ENCODE assay signal across 16 mouse cellular contexts in the genomic region with DNA sequence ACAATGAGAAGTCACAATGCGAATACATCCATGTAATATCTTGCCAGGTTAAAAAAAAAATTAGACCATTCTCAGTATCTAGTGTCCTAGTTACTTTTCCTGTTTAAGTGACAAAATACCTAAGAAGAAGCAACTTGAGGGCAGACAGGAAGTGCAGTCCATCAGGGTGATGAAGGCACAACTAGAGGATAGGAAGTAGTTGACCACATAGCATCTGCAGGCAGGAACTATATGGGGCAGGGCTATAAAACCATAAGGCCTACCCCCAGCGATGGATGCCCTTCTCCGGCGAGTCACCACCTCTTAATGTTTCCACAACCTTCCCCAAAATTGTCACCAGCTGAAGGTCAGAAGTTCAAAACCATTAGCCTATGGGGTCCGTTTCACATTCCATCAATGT.
"Had no signal": no experiment of that assay in that cellular context is flagged by ENCODE, and none has a peak within 500 bp of the region (broad histone marks: within the 10 kb centered on the region; RNA-seq: fewer than 3 reads in every experiment).

No protein-coding gene starts in this region.

- H3K9ac ChIP-seq: limb, embryonic 12.5 days; limb, embryonic 15.5 days; liver, embryonic 14.5 days; lung, embryonic 15.5 days had no signal

- DNase-seq: kidney, adult 8-10 months; kidney, postnatal 14 days; kidney, postnatal 4 days; left cerebral cortex, postnatal 4 days; lung, adult 18-20 months; lung, postnatal 10 days; lung, postnatal 4 days; midbrain, embryonic 14.5 days; thymus, adult 18-20 months; thymus, postnatal 36 days had no signal

- H3K4me2 ChIP-seq: limb, embryonic 12.5 days; limb, embryonic 15.5 days; liver, embryonic 11.5 days; lung, embryonic 15.5 days; midbrain, embryonic 11.5 days had no signal

- H3K4me1 ChIP-seq: limb, embryonic 12.5 days; limb, embryonic 15.5 days; lung, embryonic 15.5 days had no signal

- H3K27ac ChIP-seq: limb, embryonic 12.5 days; limb, embryonic 15.5 days; liver, embryonic 14.5 days; lung, embryonic 15.5 days had no signal

- H3K27me3 ChIP-seq: limb, embryonic 12.5 days; limb, embryonic 15.5 days; lung, embryonic 15.5 days had no signal

- H3K36me3 ChIP-seq: limb, embryonic 15.5 days had no signal

- H3K4me3 ChIP-seq: limb, embryonic 12.5 days; limb, embryonic 15.5 days; lung, embryonic 15.5 days had no signal

- H3K9me3 ChIP-seq: limb, embryonic 12.5 days; limb, embryonic 15.5 days; lung, embryonic 15.5 days had no signal
